Mouse (Mus musculus) kidney, adult 2 months (tissue): Measurements from ENCODE around the gene Tmem183a. TPM values are rescaled to one million over a fixed set of nuclear protein-coding genes. Genes with fewer than 3 reads are reported as not detected.
A peak's percentile ranks its signal among the peaks of the same experiment; 100 is the strongest.

Experiments
- DNase-seq: peaks from one replicate; pipeline ENCODE4 v3.0.0; 2021
- H3K27ac ChIP-seq: fragments of 200-500 bp; 2 replicates; pipeline ENCODE4 v1.5.1; 2012; ENCODE audit warnings: low read depth, low read length, control low read depth, inconsistent platforms; ENCODE audit not compliant: insufficient read depth
- H3K27me3 ChIP-seq: fragments of 200-500 bp; replicated peaks from 2 replicates; pipeline ENCODE4 v1.6.1; 2012; ENCODE audit warnings: mild to moderate bottlenecking, moderate library complexity, low read length, inconsistent platforms; ENCODE audit not compliant: control insufficient read depth, insufficient read depth
- H3K36me3 ChIP-seq: fragments of 200-500 bp; 2 replicates; pipeline ENCODE4 v1.6.1; 2012; ENCODE audit warnings: mild to moderate bottlenecking, moderate library complexity, low read length, inconsistent platforms; ENCODE audit not compliant: control insufficient read depth, insufficient read depth
- H3K4me1 ChIP-seq: fragments of 200-500 bp; 2 replicates; pipeline ENCODE4 v1.6.1; 2011; ENCODE audit warnings: low read length; ENCODE audit not compliant: control insufficient read depth, insufficient read depth
- H3K4me3 ChIP-seq: fragments of 200-500 bp; 2 replicates; pipeline ENCODE4 v1.5.1; 2011; ENCODE audit warnings: mild to moderate bottlenecking, low read depth, low read length, control low read depth; ENCODE audit not compliant: insufficient read depth
- CTCF ChIP-seq: fragments of 200-500 bp; conservative IDR thresholded peaks from 2 replicates; pipeline ENCODE4 v1.5.1; 2011; ENCODE audit warnings: low read depth, mild to moderate bottlenecking, control low read depth, low read length, moderate library complexity, mixed read lengths; ENCODE audit not compliant: insufficient read depth, insufficient read length
- POLR2A ChIP-seq: fragments of 200-500 bp; IDR thresholded peaks from one replicate; pipeline ENCODE4 v1.6.1; 2011; ENCODE audit warnings: low read depth, low read length, control low read depth
- WGBS: fragments of 180-500 bp; shearing (Covaris S2); methylation state at CpG from one replicate; pipeline ENCODE4 v1.1.7; 2018; 5-methylcytosine and 5-hydroxymethylcytosine counted together
- polyA plus RNA-seq: library from polyadenylated mRNA; depleted of rRNA; stranded (reverse); fragments of >200 nt; gene quantifications from 2 replicates; pipeline ENCODE4 v1.2.3, GENCODE M21; 2012; rRNA removed

Tmem183a gene
- polyA plus RNA-seq = 84.0 and 100 TPM in 2 replicates

DNA sequence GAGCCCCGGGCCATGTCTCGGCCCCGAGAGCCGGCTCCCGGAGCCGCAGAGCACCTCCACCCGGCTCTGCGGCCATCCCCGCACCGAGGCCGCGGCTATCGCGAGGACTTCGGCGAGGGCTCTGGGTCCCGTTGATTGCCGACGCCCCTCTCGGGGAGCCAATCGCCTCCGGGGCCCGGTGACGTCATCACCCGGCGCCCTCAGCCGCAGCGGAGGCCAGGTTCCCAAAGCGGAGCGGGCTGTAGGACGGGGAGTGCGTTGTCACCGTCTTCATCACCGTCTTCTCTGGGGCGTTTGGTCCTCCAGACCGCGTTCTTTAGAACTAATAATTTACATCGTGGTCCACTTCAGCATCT lies at the start of gene Tmem183a:
Gene Tmem183a (minus strand): TSS at position 123 of the 356 bp plus-strand sequence.
- Histone ChIP-seq H3K27me3 (no peaks in the 10 kb centered on the region), H3K36me3 (no peaks in the 10 kb centered on the region; the same call in 1 of the 2 replicates), H3K4me3 (peak within 1 kb of the TSS; percentile 90), H3K27ac (peak within 1 kb of the TSS; percentile 87), H3K4me1 (no peaks in the 10 kb centered on the region; the same call in 1 of the 2 replicates)
- TF ChIP-seq CTCF (no peak), POLR2A (peak; percentile 95)
- under 1% methylated on average over 38 of the region's 38 CpGs for WGBS
- DNase-seq = peak; percentile 97

DNA sequence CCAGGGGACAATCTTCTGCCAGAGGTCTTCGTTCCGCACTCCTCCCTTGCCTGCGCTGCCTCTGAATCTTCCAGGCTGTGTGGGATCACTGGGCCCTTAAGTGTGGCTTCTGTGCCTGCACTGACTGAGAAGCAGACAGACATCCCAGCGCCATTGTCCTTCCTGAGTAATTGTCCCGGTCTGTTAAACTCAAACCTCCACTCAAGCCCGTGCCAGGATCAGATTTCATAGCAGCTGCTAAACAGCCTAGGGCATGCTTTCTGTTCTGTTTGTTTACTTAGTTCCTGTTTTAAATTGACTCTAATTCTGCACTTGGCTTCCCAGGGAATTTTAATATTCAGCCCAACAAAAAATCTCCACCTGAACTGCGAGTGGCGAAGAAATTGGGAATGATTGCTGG lies 46.3 kb upstream of the Tmem183a start:
- no peak overlapping the region for H3K4me3 ChIP-seq
- H3K27ac ChIP-seq = no peak overlapping the region
- H3K4me1 ChIP-seq = peaks cover 5% of the 10 kb centered on the region; the same call in 1 of the 2 replicates
- H3K36me3 ChIP-seq = no peaks in the 10 kb centered on the region
- no peak for TF ChIP-seq CTCF
- no peak for TF ChIP-seq POLR2A
- 59% methylated on average over 8 of the region's 8 CpGs for WGBS
- peak; percentile 76 for DNase-seq
- H3K27me3 ChIP-seq = no peaks in the 10 kb centered on the region

DNA sequence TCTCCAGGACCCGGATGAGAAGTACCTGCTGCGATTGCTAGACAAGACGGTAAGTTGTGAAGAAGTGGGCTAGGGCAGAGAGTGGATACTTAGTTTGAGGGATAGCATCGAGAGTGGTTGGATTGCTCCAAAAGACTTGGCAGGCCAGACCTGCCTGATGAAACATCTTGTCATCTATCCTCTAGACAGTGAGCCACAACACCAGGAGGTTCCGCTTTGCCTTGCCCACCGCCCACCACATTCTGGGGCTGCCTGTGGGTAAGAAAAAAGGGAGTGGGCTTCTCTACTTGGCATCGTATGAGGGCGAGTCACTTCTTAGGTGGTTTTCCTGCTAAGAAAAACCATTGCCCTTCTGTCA lies 44.6 kb upstream of the Tmem183a start:
- Histone ChIP-seq H3K4me1 (peaks cover 5% of the 10 kb centered on the region; the same call in 1 of the 2 replicates), H3K27me3 (no peaks in the 10 kb centered on the region), H3K4me3 (peak overlapping the region; percentile 62), H3K27ac (peak overlapping the region; percentile 34; the same call in 1 of the 2 replicates), H3K36me3 (no peaks in the 10 kb centered on the region)
- no peak for DNase-seq
- WGBS = 37% methylated on average over 8 of the region's 8 CpGs
- no peak for TF ChIP-seq POLR2A
- TF ChIP-seq CTCF = no peak

DNA sequence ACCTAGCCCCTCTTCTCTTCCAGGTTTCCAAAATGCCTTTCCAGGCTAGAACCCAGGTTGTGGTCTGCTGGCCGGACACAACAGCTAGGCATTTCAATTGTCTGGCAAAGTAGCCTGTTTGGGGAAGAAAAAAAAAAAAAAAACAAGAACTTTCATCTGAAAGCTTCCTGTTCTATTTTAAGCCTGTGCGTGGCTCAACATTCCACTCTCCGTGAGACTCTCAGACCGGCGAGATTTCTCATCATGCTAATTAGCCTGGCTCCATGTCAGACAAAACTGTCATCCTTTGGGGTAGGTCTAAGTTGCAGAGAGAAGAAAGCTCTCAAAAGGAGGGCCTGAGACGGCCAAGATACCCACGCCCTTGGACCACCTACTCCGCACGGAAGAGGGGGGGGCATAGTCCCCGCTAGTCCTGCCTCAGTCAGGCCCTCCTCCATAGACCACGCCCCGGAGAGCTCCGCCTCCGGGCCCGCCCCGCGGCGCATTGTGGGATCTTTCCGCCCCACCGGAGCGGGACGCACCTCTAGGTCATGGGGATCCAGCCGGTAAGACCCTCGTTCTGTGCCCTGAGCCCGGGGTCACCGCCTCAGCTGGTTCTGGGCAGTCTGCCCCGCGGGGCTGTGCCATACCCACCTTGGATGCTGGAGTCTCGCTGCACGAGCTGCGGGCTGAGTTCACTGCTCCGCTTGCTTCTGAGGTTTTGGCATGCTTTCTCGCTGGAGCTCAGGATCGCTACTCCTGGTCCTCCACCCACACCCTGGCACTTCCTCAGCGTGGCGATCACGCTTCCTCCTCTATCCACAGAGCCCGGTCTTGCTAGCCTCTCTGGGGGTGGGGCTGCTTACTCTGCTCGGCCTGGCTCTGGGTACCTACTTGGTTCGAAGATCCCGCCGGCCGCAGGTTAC lies 44.0 kb upstream of the Tmem183a start, which contains the start of gene Cyb5r1:
Gene Cyb5r1 (plus strand): TSS at position 51 of the 905 bp plus-strand sequence.
- TF ChIP-seq CTCF = no peak
- no peak for TF ChIP-seq POLR2A
- peak; percentile 88 for DNase-seq
- under 1% methylated on average over 43 of the region's 43 CpGs for WGBS

DNA sequence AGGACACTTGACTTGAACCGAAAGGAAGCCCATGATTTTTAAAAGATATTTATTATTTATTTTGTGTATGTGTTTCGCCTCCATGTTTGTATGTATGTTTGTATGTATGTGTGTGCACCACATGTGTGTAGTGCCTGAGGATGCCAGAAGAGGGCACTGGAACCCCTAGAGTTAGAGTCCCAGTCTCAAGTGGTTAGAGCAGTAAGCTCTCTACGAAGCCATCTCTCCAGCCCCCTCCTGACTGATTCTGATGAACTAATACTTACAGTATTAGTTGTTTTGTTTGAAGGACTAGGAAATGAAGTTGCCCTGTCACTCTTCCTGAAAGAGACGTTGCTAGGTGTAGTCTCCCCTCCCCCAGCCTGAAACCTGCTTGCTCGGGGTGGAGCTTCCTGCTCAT lies 38.0 kb upstream of the Tmem183a start:
- WGBS = 72% methylated on average over 5 of the region's 5 CpGs
- no peaks in the 10 kb centered on the region for H3K27me3 ChIP-seq
- H3K27ac ChIP-seq = no peak overlapping the region
- H3K36me3 ChIP-seq = no peaks in the 10 kb centered on the region
- TF ChIP-seq CTCF (no peak), POLR2A (no peak)
- no peaks in the 10 kb centered on the region for H3K4me1 ChIP-seq
- DNase-seq = no peak
- no peak overlapping the region for H3K4me3 ChIP-seq

More for the DNA sequence above, 44.0 kb upstream of the Tmem183a start, which contains the start of gene Cyb5r1:
- no peaks in the 10 kb centered on the region for H3K27me3 ChIP-seq
- no peaks in the 10 kb centered on the region for H3K36me3 ChIP-seq
- H3K4me1 ChIP-seq = peaks cover 5% of the 10 kb centered on the region; the same call in 1 of the 2 replicates
- peak within 1 kb of the TSS; percentile 51 for H3K27ac ChIP-seq
- H3K4me3 ChIP-seq = peak within 1 kb of the TSS; percentile 62

DNA sequence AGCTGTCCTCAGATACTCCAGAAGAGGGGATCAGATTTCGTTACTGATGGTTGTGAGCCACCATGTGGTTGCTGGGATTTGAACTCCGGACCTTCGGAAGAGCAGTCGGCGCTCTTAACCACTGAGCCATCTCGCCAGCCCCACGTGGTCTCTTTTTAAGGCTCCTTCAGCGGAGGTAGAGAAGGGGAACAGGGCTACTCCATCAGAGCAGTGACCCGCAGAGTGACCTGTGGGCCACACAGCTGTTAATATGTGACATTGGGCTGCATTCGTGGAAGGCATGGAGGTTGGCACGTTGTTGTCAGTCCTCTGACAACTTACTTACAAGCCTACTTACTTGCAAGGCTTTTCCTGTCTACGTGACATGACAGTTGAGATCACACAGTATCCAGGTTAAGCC lies 36.4 kb upstream of the Tmem183a start:
- peak; percentile 66 for DNase-seq
- no peaks in the 10 kb centered on the region for H3K27me3 ChIP-seq
- no peaks in the 10 kb centered on the region for H3K4me1 ChIP-seq
- no peak overlapping the region for H3K27ac ChIP-seq
- WGBS = 71% methylated on average over 12 of the region's 12 CpGs
- H3K4me3 ChIP-seq = no peak overlapping the region
- TF ChIP-seq CTCF = no peak
- no peak for TF ChIP-seq POLR2A
- H3K36me3 ChIP-seq = no peaks in the 10 kb centered on the region

DNA sequence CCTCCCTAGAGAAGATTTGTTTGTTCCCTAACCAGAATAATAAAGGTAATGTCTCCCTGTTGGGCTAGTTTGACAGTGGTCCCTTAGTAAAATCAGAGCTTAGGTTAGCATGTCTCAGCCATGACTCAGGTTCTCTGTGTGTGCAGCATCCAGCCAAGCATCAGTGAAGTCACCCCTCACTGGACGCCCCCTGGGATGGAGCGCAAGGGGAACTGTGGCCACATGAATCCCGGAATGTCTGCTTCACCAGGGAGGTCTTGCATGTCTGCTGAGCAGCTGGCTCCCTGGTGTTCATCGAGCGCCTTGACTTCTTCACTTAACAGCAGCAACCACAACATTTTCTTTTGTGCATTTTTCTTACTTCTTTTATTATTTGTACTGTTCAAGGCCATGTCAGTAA lies 32.0 kb upstream of the Tmem183a start:
- WGBS = 52% methylated on average over 5 of the region's 5 CpGs
- TF ChIP-seq CTCF (no peak), POLR2A (no peak)
- DNase-seq = no peak
- H3K27ac ChIP-seq = no peak overlapping the region
- no peaks in the 10 kb centered on the region for H3K4me1 ChIP-seq
- H3K4me3 ChIP-seq = no peak overlapping the region
- H3K36me3 ChIP-seq = no peaks in the 10 kb centered on the region
- H3K27me3 ChIP-seq = no peaks in the 10 kb centered on the region
